Mouse (Mus musculus): ENCODE results near the gene March9.

March9 gene

GRCm38 (mm10) chr10:127033301-127033741, 26.7 kb downstream of the March9 start:
- DNase-seq (ENCODE audit: low spot score in 2 of 2): no peak

- DNase-seq (ENCODE audit: low spot score in 2 of 2): peak; percentile 86 to 90
Observed at GRCm38 (mm10) chr10:127030336-127031296, 29.4 kb downstream of the March9 start, which contains the start of gene Tsfm. Tsfm (minus strand) TSS chr10:127030840.

- DNase-seq (ENCODE audit: low spot score in 2 of 2): no peak
Observed at GRCm38 (mm10) chr10:127018422-127018821, 41.6 kb downstream of the March9 start.

GRCm38 (mm10) chr10:127017071-127017470, 42.9 kb downstream of the March9 start:
- no peak for DNase-seq (ENCODE audit: low spot score in 2 of 2)

- no peak for DNase-seq (ENCODE audit: low spot score in 2 of 2)
Observed at GRCm38 (mm10) chr10:127016488-127016887, 43.5 kb downstream of the March9 start.

Data from spleen, postnatal 36 days (tissue).